Mouse (Mus musculus) limb, embryonic 15.5 days (tissue): ENCODE measurements around the gene Olfr820. TPM values are rescaled to one million over a fixed set of nuclear protein-coding genes. Genes with fewer than 3 reads are reported as not detected.
"Not testable (repeated sequence)": the region's sequence is repeated elsewhere in the genome, so short reads cannot be mapped to it uniquely, and the experiment has no call there.

Source experiments
- ATAC-seq: fragments of 200-750 bp; cut with Nextera tagmentation; 2 replicates; pipeline ENCODE4 v1.8.0; 2017; ENCODE audit warnings: low read depth, moderate TSS enrichment; ENCODE audit not compliant: insufficient number of reproducible peaks, low FRiP score, low TSS enrichment
- H3K27ac ChIP-seq: fragments of 300-500 bp; sonication (generic); 2 replicates; pipeline ENCODE4 v1.5.1; 2015; ENCODE audit warnings: moderate library complexity, mild to moderate bottlenecking, inconsistent platforms
- H3K27me3 ChIP-seq: fragments of 300-500 bp; sonication (generic); 2 replicates; pipeline ENCODE4 v1.6.1; 2015; ENCODE audit warnings: inconsistent platforms
- H3K36me3 ChIP-seq: fragments of 300-500 bp; sonication (generic); 2 replicates; pipeline ENCODE4 v1.6.1; 2015; ENCODE audit warnings: inconsistent platforms
- H3K4me1 ChIP-seq: fragments of 300-500 bp; sonication (generic); 2 replicates; pipeline ENCODE4 v1.6.1; 2015; ENCODE audit warnings: inconsistent platforms
- H3K4me2 ChIP-seq: fragments of 300-500 bp; sonication (generic); 2 replicates; pipeline ENCODE4 v1.6.1; 2015; ENCODE audit warnings: mild to moderate bottlenecking, inconsistent platforms
- H3K4me3 ChIP-seq: fragments of 300-500 bp; sonication (generic); 2 replicates; pipeline ENCODE4 v1.5.1; 2015; ENCODE audit warnings: mild to moderate bottlenecking, inconsistent platforms
- H3K9ac ChIP-seq: fragments of 300-500 bp; sonication (generic); 2 replicates; pipeline ENCODE4 v1.6.1; 2015; ENCODE audit warnings: inconsistent platforms
- H3K9me3 ChIP-seq: fragments of 300-500 bp; sonication (generic); 2 replicates; pipeline ENCODE4 v1.6.1; 2016; ENCODE audit warnings: inconsistent platforms
- WGBS: fragments of 180-500 bp; shearing (Covaris S2); methylation state at CpG from one replicate; pipeline ENCODE4 v1.1.7; 2015; 5-methylcytosine and 5-hydroxymethylcytosine counted together
- polyA plus RNA-seq: library from polyadenylated mRNA; unstranded; fragments of >200 nt; fragmentation: Nextera tagmentation; extraction: Ambion mirVana; gene quantifications from 2 replicates; pipeline ENCODE4 v1.2.1, GENCODE M21; 2015

Olfr820 gene
- not detected in 2 replicates for polyA plus RNA-seq

GRCm38 (mm10) chr10:130012321-130012720 is at the start of gene Olfr820:
Olfr820 (plus strand) TSS chr10:130012621.
- Histone ChIP-seq H3K36me3 (no peaks in the 10 kb centered on the region), H3K4me3 (no peak within 1 kb of the TSS), H3K4me2 (no peak within 1 kb of the TSS), H3K9ac (no peak within 1 kb of the TSS), H3K4me1 (no peaks in the 10 kb centered on the region), H3K9me3 (no peaks in the 10 kb centered on the region), H3K27ac (no peak within 1 kb of the TSS), H3K27me3 (no peaks in the 10 kb centered on the region)
- ATAC-seq = no peak

- not testable (repeated sequence) for H3K27ac ChIP-seq, H3K4me1 ChIP-seq, ATAC-seq, H3K4me3 ChIP-seq, H3K9me3 ChIP-seq, H3K4me2 ChIP-seq, H3K27me3 ChIP-seq, H3K36me3 ChIP-seq, H3K9ac ChIP-seq
- 86% methylated on average over 2 of the region's 3 CpGs for WGBS
Observed at GRCm38 (mm10) chr10:129966232-129966631, 46.2 kb upstream of the Olfr820 start.

DNA sequence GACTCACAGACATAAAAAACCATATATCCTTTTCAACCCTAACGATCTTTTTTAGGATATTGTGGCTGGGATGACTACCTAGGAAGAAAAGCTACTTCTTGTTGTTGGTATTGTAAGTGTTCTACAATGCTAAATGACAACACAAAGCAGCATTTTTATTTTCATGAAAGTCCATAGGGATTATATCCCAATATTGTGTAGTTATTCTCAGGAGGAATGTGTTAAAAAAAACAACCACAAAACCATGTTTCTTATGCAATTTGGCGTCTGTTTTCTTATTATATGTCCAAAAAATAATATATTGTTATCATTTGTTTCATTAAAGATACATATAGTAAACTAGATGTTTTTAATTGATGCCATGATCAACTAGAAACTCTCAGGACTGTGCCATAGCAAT is 45.3 kb upstream of the Olfr820 start, which contains the start of gene Olfr819:
Olfr819 (minus strand) TSS at position 101 of the 400 bp plus-strand sequence.
- not testable (repeated sequence) for H3K9me3 ChIP-seq, H3K4me3 ChIP-seq, H3K27me3 ChIP-seq, H3K27ac ChIP-seq, H3K36me3 ChIP-seq, H3K4me2 ChIP-seq, H3K4me1 ChIP-seq, ATAC-seq, H3K9ac ChIP-seq
- WGBS = 80% methylated on average over 2 of the region's 2 CpGs

GRCm38 (mm10) chr10:129972994-129973393 is 39.4 kb upstream of the Olfr820 start:
- H3K27me3 ChIP-seq, H3K27ac ChIP-seq, H3K4me3 ChIP-seq, H3K4me1 ChIP-seq, H3K36me3 ChIP-seq, H3K9me3 ChIP-seq, H3K4me2 ChIP-seq, H3K9ac ChIP-seq, ATAC-seq: not testable (repeated sequence)
- WGBS = no CpG with 5 or more reads among the region's 3 CpGs

- WGBS = no CpG with 5 or more reads among the region's 2 CpGs
- not testable (repeated sequence) for ATAC-seq
Observed at GRCm38 (mm10) chr10:129976040-129976439, 36.4 kb upstream of the Olfr820 start, which contains the start of gene Olfr247. Olfr247 (minus strand) TSS chr10:129976140.

GRCm38 (mm10) chr10:129981867-129982266 is 30.6 kb upstream of the Olfr820 start:
- no CpG with 5 or more reads among the region's 3 CpGs for WGBS
- not testable (repeated sequence) for H3K36me3 ChIP-seq, H3K9ac ChIP-seq, ATAC-seq, H3K27ac ChIP-seq, H3K27me3 ChIP-seq, H3K4me1 ChIP-seq, H3K4me3 ChIP-seq, H3K9me3 ChIP-seq, H3K4me2 ChIP-seq

More at GRCm38 (mm10) chr10:129976040-129976439, 36.4 kb upstream of the Olfr820 start, which contains the start of gene Olfr247:
- H3K9ac ChIP-seq, H3K27me3 ChIP-seq, H3K9me3 ChIP-seq, H3K36me3 ChIP-seq, H3K4me2 ChIP-seq, H3K27ac ChIP-seq, H3K4me1 ChIP-seq, H3K4me3 ChIP-seq: not testable (repeated sequence)

- WGBS = no CpG with 5 or more reads among the region's 1 CpGs
- not testable (repeated sequence) for H3K27ac ChIP-seq, H3K27me3 ChIP-seq, H3K9me3 ChIP-seq, H3K36me3 ChIP-seq, H3K4me3 ChIP-seq, H3K4me1 ChIP-seq, H3K9ac ChIP-seq, H3K4me2 ChIP-seq, ATAC-seq
Observed at GRCm38 (mm10) chr10:129984962-129985361, 27.5 kb upstream of the Olfr820 start, which contains the start of gene Gm10310. Gm10310 (minus strand) TSS chr10:129985062.

GRCm38 (mm10) chr10:130004104-130004503 is 8.3 kb upstream of the Olfr820 start:
- not testable (repeated sequence) for H3K4me3 ChIP-seq, H3K27me3 ChIP-seq, H3K4me2 ChIP-seq, H3K9me3 ChIP-seq, H3K9ac ChIP-seq, H3K36me3 ChIP-seq, H3K27ac ChIP-seq, H3K4me1 ChIP-seq, ATAC-seq
- 85% methylated on average over 4 of the region's 4 CpGs for WGBS

- not testable (repeated sequence) for H3K27ac ChIP-seq, H3K9ac ChIP-seq, H3K36me3 ChIP-seq, H3K4me1 ChIP-seq, H3K9me3 ChIP-seq, H3K4me2 ChIP-seq, ATAC-seq, H3K27me3 ChIP-seq, H3K4me3 ChIP-seq
- 83% methylated on average over 4 of the region's 4 CpGs for WGBS
Observed at GRCm38 (mm10) chr10:130005366-130005765, 7.1 kb upstream of the Olfr820 start.

DNA sequence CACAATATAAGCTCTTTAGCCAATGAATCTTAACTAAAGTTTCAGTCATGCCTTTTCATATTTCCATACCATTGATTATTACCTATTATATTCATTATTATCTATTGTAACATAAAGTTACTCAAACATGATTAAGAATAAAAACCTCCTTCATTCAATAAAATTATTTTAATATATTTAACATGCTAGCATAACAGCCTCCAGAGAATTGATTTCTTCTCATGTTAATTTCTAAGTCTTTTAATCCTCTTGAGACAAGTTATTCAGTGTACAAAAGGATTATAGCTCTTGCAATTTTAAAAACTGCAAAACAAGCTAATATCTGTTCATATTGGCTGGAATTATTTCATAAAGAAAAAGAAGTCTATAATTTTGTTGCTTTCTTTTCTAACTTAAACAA is 17.6 kb downstream of the Olfr820 start, which contains the start of gene Olfr821:
Olfr821 (plus strand) TSS at position 301 of the 400 bp plus-strand sequence.
- H3K4me2 ChIP-seq = no peak within 1 kb of the TSS
- ATAC-seq = no peak

DNA sequence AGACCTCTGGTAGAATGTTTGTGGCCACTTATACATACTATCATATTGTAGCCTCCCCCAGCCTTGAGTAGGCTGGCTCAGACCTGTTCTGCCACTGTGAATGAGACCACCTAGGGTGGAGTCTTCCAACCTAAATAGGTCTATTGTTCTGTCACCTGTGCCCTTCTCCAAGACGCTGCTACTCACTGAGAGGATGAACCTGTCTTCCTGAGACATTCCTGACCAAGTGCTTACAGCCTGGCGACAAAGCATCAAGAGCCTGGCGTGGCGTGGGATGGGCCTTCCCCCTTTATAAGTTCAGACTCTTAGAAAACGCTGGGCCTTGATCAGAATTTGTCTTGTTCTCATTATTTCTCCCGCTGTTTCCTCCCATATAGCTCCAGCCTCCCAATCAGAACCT is 24.7 kb downstream of the Olfr820 start:
- ATAC-seq = no peak
- Histone ChIP-seq H3K9ac (no peak overlapping the region), H3K36me3 (no peaks in the 10 kb centered on the region), H3K4me1 (no peaks in the 10 kb centered on the region), H3K4me2 (no peak overlapping the region), H3K27ac (no peak overlapping the region), H3K4me3 (no peak overlapping the region), H3K9me3 (no peaks in the 10 kb centered on the region), H3K27me3 (no peaks in the 10 kb centered on the region)
- WGBS = 72% methylated on average over 6 of the region's 6 CpGs

More for the DNA sequence above, 17.6 kb downstream of the Olfr820 start, which contains the start of gene Olfr821:
- Histone ChIP-seq H3K4me3 (no peak within 1 kb of the TSS), H3K9ac (no peak within 1 kb of the TSS), H3K27me3 (no peaks in the 10 kb centered on the region), H3K27ac (no peak within 1 kb of the TSS), H3K9me3 (no peaks in the 10 kb centered on the region), H3K36me3 (no peaks in the 10 kb centered on the region), H3K4me1 (no peaks in the 10 kb centered on the region)
